Mouse (Mus musculus) heart, embryonic 14.5 days (tissue): ENCODE results near the gene Ahdc1. TPM values are rescaled to one million over a fixed set of nuclear protein-coding genes. Genes with fewer than 3 reads are reported as not detected.

Experiments used
- ATAC-seq: fragments of 200-750 bp; cut with Nextera tagmentation; 2 replicates; pipeline ENCODE4 v1.8.0; 2017; ENCODE audit warnings: low read depth, moderate TSS enrichment; ENCODE audit not compliant: insufficient number of reproducible peaks, insufficient read depth, low FRiP score
- H3K27ac ChIP-seq, 2 experiments: fragments of 200-500 bp in 1 of 2; fragments of 300-500 bp in 1 of 2; sonication (generic) in 1 of 2; replicated peaks in 1 of 2; 2 replicates each; pipeline ENCODE4 v1.5.1; 2012 to 2014; ENCODE audit warnings: low read depth in 2 of 2, low read length in 2 of 2, control low read depth in 1 of 2, mild to moderate bottlenecking in 1 of 2, mixed read lengths in 1 of 2; ENCODE audit not compliant: control insufficient read depth in 1 of 2, insufficient read depth in 1 of 2
- H3K27me3 ChIP-seq: fragments of 300-500 bp; sonication (generic); 2 replicates; pipeline ENCODE4 v1.6.1; 2014; ENCODE audit warnings: mild to moderate bottlenecking, low read length, control low read depth; ENCODE audit not compliant: control insufficient read depth, insufficient read depth
- H3K36me3 ChIP-seq: fragments of 300-500 bp; sonication (generic); 2 replicates; pipeline ENCODE4 v1.6.1; 2014; ENCODE audit warnings: mild to moderate bottlenecking, control low read depth, low read length, mixed read lengths; ENCODE audit not compliant: control insufficient read depth, insufficient read depth
- H3K4me1 ChIP-seq, 2 experiments: fragments of 200-500 bp in 1 of 2; fragments of 300-500 bp in 1 of 2; sonication (generic) in 1 of 2; 2 replicates each; pipeline ENCODE4 v1.6.1; 2012 to 2014; ENCODE audit warnings: low read length in 2 of 2, control low read depth in 1 of 2, mixed read lengths in 1 of 2; ENCODE audit not compliant: control insufficient read depth in 2 of 2, insufficient read depth in 2 of 2
- H3K4me2 ChIP-seq: fragments of 300-500 bp; sonication (generic); 2 replicates; pipeline ENCODE4 v1.6.1; 2014; ENCODE audit warnings: mild to moderate bottlenecking, low read length
- H3K4me3 ChIP-seq, 2 experiments: fragments of 200-500 bp in 1 of 2; fragments of 300-500 bp in 1 of 2; sonication (generic) in 1 of 2; 2 replicates each; pipeline ENCODE4 v1.5.1; 2012 to 2014; ENCODE audit warnings: low read length in 2 of 2, mild to moderate bottlenecking in 2 of 2, control low read depth in 1 of 2, low read depth in 1 of 2, moderate library complexity in 1 of 2; ENCODE audit not compliant: control insufficient read depth in 1 of 2, insufficient read depth in 1 of 2
- H3K9ac ChIP-seq: fragments of 300-500 bp; sonication (generic); 2 replicates; pipeline ENCODE4 v1.6.1; 2014; ENCODE audit warnings: mild to moderate bottlenecking, low read length
- H3K9me3 ChIP-seq: fragments of 300-500 bp; sonication (generic); 2 replicates; pipeline ENCODE4 v1.6.1; 2016; ENCODE audit warnings: low read length, control low read depth; ENCODE audit not compliant: control insufficient read depth
- WGBS: fragments of 180-500 bp; shearing (Covaris S2); extraction: QIAGEN DNeasy Blood & Tissue Kit; methylation state at CpG from one replicate; pipeline ENCODE4 v1.1.7; 2014; 5-methylcytosine and 5-hydroxymethylcytosine counted together
- polyA plus RNA-seq: library from polyadenylated mRNA; unstranded; fragments of >200 nt; fragmentation: Nextera tagmentation; extraction: Ambion mirVana; gene quantifications from 2 replicates; pipeline ENCODE4 v1.2.1, GENCODE M21; 2014

Ahdc1 gene
- polyA plus RNA-seq, 1 experiment from 2014 or later, result 9.0 TPM

DNA sequence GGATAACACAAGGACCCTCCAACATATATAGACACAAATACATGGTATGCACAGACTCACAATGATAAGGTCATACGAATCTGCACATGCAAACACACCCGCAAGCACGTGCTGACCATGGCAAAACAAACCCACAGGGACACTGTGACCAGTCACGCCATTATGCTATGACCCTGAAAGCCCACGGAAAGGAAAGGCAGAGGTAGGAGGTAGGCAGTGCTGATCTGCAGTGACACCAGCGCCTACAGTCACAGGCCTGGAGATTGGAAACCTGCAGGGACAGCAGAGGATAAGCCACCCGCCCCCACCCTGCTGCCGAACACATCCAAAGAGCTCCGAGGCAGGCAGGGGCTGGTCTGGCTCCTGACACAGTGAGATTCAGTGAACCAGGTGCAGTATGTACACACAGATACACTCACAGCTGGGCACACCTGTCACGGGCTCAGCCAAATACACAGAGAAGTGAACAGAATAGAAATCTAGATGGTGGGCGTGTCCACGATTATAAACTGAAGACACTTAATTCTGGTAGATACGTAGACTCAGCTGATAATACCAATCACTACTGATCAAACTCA, 42.0 kb downstream of the Ahdc1 start:
- H3K9me3 ChIP-seq, result no peaks in the 10 kb centered on the region

DNA sequence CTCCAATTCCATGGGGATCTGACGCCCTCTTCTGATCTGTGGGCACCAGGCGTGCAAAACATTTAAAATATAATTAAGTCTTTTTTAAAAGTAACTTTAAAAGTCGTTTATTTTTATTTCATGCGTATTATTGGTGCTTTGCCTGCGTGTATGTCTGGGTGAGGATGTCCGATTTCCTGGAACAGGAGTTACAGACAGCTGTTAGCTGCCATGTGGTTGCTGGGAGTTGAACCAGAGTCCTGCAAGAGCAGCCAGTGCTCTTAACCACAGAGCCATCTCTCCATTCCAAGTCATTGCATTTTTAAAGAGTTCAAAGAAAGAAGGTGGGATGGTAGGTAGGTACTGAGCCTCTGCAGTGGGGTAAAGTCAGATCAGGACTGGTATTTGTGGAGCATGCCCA, 43.5 kb downstream of the Ahdc1 start:
- Histone ChIP-seq H3K9ac (no peak overlapping the region), H3K4me3 (no peak overlapping the region), H3K27ac (peak overlapping the region in 1 of 2 experiments; percentile 88; a peak in 2 of 4 replicates), H3K9me3 (no peaks in the 10 kb centered on the region), H3K27me3 (no peaks in the 10 kb centered on the region), H3K4me1 (peaks cover 61 to 97% of the 10 kb centered on the region in 2 experiments), H3K4me2 (no peak overlapping the region), H3K36me3 (peaks cover 23% of the 10 kb centered on the region)
- no peak for ATAC-seq
- WGBS, result 81% methylated on average over 6 of the region's 6 CpGs

More for the DNA sequence above, 42.0 kb downstream of the Ahdc1 start:
- no peak for ATAC-seq
- Histone ChIP-seq H3K4me2 (no peak overlapping the region), H3K27me3 (no peaks in the 10 kb centered on the region), H3K9ac (no peak overlapping the region), H3K4me1 (peaks cover 60 to 97% of the 10 kb centered on the region in 2 experiments), H3K36me3 (peaks cover 15% of the 10 kb centered on the region), H3K4me3 (no peak overlapping the region), H3K27ac (peak overlapping the region; percentile 30 to 96; a peak in 2 of 4 replicates)
- 71% methylated on average over 13 of the region's 13 CpGs for WGBS

DNA sequence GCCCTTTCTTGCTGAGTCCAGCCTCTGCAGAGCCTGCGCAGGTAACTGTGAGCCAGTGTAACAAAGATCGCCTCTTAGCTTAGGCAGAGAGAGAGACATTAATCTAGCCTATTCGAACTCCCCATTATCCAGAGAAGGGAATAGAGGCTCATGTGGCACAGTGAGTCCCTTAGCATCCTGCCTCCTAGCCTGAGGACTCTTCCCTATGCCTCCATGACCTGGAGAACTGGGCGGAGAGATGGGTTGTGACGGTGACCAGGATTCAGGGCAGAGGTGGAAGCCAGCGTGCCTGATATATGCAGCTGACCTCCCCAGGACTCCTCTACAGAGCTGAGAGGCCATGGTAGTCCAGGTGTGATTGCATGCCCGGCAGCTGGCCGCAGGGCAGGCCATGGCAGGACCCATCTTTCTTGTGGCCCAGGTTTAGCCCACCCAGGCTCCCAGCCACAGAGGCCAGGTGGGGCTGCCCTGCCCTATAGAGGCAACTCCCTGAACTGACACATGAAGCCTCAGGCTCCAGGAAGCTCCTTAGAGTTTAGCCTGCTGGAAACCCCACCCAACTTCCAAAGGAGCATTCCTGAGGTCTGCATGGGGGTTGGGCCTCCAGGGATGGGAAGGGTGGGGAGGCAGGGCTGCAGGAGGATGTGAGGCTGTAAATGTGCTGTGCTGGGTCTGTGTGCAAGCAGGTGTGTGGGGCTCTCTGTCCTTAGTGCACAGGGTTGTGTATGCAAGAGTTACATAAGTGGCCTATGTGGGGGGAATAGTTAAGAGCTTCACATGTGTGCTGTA, 44.3 kb downstream of the Ahdc1 start:
- WGBS, result 76% methylated on average over 8 of the region's 8 CpGs
- H3K4me2 ChIP-seq, result no peak overlapping the region
- no peaks in the 10 kb centered on the region for H3K9me3 ChIP-seq
- peak overlapping the region; percentile 42 for H3K9ac ChIP-seq
- no peak overlapping the region for H3K4me3 ChIP-seq
- ATAC-seq, result peak; percentile 5
- peaks cover 23% of the 10 kb centered on the region for H3K36me3 ChIP-seq
- H3K4me1 ChIP-seq, result peaks cover 55 to 95% of the 10 kb centered on the region in 2 experiments
- no peaks in the 10 kb centered on the region for H3K27me3 ChIP-seq
- peak overlapping the region; percentile 76 to 88 for H3K27ac ChIP-seq

DNA sequence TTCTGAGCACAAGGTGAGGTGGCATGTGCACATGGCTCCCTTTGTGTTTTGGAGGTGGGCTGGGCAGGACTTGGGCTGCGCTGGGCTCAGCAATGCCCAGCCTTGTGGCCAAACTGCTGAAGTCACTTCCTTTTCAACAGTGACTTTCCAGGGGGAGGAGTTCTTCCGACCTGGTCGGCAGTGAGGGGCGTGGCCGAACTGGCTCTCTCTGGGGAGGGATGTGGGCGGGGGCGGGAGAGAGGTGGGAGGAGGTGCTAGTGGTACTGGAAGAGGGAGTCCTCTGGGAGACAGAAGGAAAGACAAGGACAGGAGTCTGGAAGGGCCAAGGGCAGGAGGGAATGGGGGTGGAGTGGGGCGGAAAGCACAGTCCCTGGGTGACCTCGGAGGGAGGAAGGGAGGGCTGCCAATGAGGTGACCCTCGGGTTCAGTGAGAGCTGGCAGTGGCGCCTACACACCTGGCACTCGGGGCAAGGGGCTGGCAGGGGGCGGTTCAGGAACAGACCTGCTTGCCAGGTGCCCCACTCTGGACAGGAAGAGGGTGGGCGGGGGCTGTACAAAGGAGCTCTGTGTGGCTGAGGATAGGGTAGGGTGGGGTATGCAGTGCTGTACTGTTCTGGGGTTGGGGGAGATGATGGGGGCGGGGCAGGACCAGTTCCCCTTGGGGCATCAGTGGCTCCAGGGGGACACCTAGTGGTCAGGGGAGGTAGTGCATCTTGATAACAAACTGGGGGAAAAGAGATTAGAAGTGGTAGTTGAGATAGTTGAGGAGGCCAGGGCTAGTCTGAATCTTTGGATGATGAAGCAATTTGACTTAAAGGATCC, 45.2 kb downstream of the Ahdc1 start:
- peaks cover 45 to 90% of the 10 kb centered on the region in 2 experiments for H3K4me1 ChIP-seq
- peak overlapping the region; percentile 42 for H3K9ac ChIP-seq
- peak; percentile 64 for ATAC-seq
- H3K36me3 ChIP-seq, result peaks cover 32% of the 10 kb centered on the region
- peak overlapping the region; percentile 76 to 88 for H3K27ac ChIP-seq
- no peaks in the 10 kb centered on the region for H3K9me3 ChIP-seq
- H3K27me3 ChIP-seq, result no peaks in the 10 kb centered on the region
- H3K4me3 ChIP-seq, result peak overlapping the region in 1 of 2 experiments; percentile 20; a peak in 1 of 4 replicates
- WGBS, result 2% methylated on average over 14 of the region's 15 CpGs
- peak overlapping the region; percentile 54 for H3K4me2 ChIP-seq

DNA sequence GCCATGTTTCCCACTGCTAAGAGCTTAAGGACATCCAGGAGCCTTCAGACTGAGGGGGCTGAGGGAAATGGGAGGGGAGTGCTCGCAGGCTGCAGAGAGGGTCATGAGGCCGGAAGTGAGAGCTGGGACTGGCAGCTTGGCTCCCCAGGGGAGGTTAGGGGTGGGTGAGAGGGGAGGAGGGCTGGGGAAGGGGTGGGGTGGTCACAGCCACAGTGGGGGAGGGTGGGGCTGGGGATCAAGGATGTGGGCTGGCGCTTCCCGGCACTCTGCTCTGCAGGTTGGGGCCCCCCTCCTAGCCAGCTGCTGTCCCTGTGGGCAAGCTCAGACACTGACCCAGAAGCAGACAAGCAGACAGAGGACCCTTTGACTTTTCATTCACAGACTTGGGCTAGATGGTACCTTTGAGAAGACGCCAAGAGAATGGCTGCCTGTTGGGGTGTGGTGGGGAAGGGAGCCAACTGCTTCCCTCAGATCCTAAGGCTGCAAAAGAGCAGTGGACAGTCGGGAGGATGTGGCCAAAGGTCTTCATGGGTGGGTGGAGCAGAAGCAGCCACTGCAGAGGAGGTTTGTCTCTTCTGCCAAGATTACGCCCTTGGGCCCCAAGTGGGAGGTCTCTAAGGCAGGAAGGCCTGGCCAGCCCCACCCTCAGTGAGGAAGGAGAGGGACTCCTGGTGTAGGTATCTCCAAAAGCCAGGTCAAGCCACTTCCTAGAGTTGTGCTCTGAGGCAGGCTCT, 46.5 kb downstream of the Ahdc1 start:
- WGBS, result 30% methylated on average over 7 of the region's 7 CpGs
- Histone ChIP-seq H3K4me1 (peaks cover 34 to 77% of the 10 kb centered on the region in 2 experiments), H3K27ac (peak overlapping the region; percentile 68 to 88), H3K4me3 (no peak overlapping the region), H3K4me2 (peak overlapping the region; percentile 54), H3K36me3 (peaks cover 45% of the 10 kb centered on the region), H3K9ac (peak overlapping the region; percentile 46; the same call in 1 of the 2 replicates), H3K9me3 (no peaks in the 10 kb centered on the region), H3K27me3 (no peaks in the 10 kb centered on the region)
- peak; percentile 35; the same call in 1 of the 2 replicates for ATAC-seq

DNA sequence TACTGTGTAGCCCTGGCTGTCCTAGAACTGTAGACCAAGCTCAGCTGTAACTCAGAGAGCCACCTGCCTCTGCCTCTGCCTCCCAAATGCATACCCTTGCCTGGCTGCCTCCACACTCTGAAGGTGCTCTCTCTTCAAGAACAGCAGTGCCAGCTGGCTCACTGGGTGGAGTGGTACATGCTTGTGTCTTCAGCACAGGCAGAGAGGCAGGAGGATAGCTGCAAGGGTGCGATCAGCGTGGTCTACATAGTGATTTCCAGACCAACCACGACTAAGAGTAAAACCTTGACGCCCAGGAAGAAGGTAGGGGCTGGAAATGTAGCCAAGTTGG, 47.0 kb downstream of the Ahdc1 start:
- Histone ChIP-seq H3K36me3 (peaks cover 50% of the 10 kb centered on the region), H3K4me3 (no peak overlapping the region), H3K27me3 (no peaks in the 10 kb centered on the region), H3K9ac (peak overlapping the region; percentile 46; the same call in 1 of the 2 replicates), H3K4me1 (peaks cover 29 to 72% of the 10 kb centered on the region in 2 experiments), H3K4me2 (0 out of 2 replicates have a peak overlapping the region, but pooled peaks have one; percentile 54), H3K9me3 (no peaks in the 10 kb centered on the region), H3K27ac (peak overlapping the region; percentile 46 to 88; a peak in 3 of 4 replicates)
- no peak for ATAC-seq
- 85% methylated on average over 4 of the region's 4 CpGs for WGBS
